Mouse (Mus musculus) liver, adult 2 months (tissue): ENCODE results near the gene Olfr699.

ENCODE experiments used
- CTCF ChIP-seq: fragments of 200-500 bp; IDR thresholded peaks from 2 replicates; pipeline ENCODE4 v1.5.1; 2011; ENCODE audit warnings: low read depth, low read length, control low read depth
- POLR2A ChIP-seq: fragments of 200-500 bp; IDR thresholded peaks from 2 replicates; pipeline ENCODE4 v1.6.1; 2011; ENCODE audit warnings: low read length, control low read depth; ENCODE audit not compliant: insufficient read depth; ENCODE audit errors: extremely low read depth

- peak; percentile 45 for TF ChIP-seq CTCF
- TF ChIP-seq POLR2A = no peak
These were observed 22.8 kb upstream of the Olfr699 start for GRCm38 (mm10) chr7:106815775-106816174.
